Mouse (Mus musculus) ZHBTc4 (cell line): ENCODE results near the gene Nkapl.

Experiments
- DNase-seq: peaks from one replicate; pipeline ENCODE4 v3.0.0-alpha.2; 2011; ENCODE audit warnings: low read depth, low spot score

The Nkapl gene

DNA sequence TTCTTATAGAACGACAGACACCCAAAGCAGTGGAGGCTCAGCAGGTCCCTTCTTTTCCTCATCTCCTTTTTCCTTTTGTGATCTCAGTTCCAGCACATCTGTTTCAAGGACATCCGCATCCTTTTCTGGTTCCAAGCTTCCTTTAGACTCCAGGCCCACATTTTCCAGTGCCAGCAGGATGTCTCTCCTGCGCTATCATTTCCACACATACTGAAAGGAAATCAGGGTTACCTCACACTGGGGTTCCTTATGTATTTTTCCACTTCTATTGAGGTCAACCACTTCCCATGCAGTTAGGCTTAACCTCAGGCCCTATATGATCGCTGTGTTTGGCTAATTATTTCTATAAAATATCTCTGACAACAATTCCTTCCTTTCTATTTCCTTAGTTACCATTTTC lies 32.8 kb downstream of the Nkapl start:
- DNase-seq = no peak

GRCm38 (mm10) chr13:21427631-21428030 lies 40.7 kb downstream of the Nkapl start:
- DNase-seq = no peak

DNA sequence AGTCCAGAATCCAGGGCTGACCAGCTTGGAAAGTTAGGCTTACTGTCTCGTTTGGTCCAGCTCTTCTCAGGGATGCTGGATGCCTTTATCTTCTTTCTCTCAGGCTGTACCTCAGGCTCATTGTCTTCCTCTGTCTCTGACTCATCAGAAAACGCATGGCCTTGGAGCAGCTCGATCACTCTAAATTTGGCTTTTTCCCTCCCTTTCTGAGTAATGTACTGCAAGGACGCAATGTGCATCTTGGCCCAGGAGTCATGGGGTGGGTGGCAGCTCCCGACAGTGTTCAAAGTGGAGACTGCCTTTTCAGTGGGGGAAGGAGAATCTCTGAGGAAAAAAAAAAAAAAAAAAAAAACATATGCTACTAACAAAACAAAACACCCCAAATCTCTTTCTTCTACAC lies 45.0 kb downstream of the Nkapl start:
- DNase-seq = no peak

GRCm38 (mm10) chr13:21418865-21419264 lies 49.4 kb downstream of the Nkapl start:
- DNase-seq = no peak

GRCm38 (mm10) chr13:21417298-21418010 lies 50.9 kb downstream of the Nkapl start:
- DNase-seq = no peak
